Mouse (Mus musculus) gastrocnemius, postnatal 25 days (tissue): ENCODE measurements around the gene Spaca9. TPM values are rescaled to one million over a fixed set of nuclear protein-coding genes. Genes with fewer than 3 reads are reported as not detected.

Experiments
- DNase-seq: peaks from one replicate; pipeline ENCODE4 v3.0.0; 2022
- microRNA-seq, 2 experiments: library from miRNA; unstranded; fragments of <30 nt; microRNA quantifications; one replicate each; pipeline ENCODE4 v1.2.0; 2021; ENCODE audit warnings: borderline replicate concordance in 2 of 2
- total RNA-seq, 2 experiments: library from RNA; stranded (reverse); gene quantifications; 1 replicate in 1 of 2; 2 replicates in 1 of 2; pipeline ENCODE4 v1.2.3; 2021

The Spaca9 gene
- total RNA-seq, 2 experiments from 2014 or later, result not detected

DNA sequence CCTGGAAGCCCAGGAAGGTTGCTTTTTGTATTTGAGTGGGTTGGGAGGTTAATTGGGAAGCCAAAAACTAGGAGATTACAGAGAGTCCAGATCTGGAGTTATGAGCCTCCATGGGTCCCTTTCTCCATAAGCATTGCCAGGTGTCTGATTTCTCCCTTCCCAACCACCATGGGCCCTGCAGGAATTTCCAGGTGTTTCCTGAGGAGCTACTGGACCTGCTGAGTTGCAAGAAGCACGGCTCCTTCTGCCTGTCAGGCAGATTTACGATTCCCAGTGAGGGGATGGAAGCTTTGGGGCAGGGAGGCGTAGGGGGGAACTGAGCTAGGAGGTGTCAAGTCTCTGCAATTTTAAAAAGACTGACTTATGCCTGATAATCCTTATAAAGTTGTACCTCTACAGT, 33.7 kb downstream of the Spaca9 start:
- DNase-seq, result no peak

DNA sequence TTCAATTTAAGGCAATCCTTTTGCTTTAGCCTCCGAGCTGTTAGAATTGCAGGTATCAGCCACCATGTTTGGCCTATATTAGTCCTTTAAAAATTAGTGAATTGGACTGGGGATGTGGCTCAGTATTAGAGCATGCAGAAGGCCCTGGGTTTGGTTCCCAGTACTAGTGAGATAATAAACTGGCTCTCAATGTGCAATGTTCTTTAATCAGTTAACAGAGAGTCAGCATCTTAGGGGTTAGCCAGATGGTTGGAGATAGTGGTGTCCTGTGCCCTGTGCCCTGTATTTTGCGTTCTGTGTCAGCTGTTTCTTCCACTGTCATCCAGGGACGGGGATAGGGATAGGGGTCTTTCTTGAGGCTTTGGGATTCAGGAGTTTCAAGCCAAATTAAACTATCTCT, 36.6 kb downstream of the Spaca9 start:
- no peak for DNase-seq

DNA sequence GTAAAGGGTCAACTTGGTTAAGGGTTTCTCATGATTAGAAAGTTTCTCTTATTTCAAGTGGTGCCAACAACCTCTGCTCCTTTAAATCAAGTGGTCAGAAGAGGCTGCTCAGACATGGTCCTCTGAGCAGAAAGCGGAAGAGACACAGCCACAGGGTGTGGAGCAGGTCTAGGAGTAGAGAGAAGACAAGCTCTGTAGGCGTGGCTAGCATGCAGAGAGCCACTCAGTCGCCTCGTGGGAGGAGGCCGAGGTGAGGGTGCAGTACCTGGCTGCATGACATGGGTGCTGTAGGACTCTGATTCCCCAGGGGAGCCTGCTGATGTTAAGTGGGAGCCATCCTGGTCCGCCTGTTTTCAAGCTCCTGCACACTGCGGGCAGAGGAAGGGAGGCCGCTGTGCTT, 43.3 kb downstream of the Spaca9 start:
- DNase-seq, result no peak

DNA sequence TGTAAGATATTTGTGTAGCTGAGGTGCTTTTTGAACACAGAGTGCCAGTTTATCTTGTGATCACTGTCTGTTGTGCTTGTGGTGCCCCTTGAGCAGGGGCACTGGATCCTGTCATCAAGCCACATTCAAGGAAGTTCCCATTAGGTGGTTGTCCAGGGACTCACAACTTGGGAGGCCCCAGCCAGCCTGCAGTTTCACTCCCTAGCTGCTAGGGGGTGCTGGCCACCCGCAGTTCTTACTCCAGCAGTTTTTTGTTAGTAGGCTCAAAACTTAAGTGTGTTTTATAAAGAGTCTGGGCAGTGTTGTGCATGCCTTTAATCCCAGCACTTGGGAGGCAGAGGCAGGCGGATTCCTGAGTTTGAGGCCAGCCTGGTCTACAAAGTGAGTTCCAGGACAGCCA, 45.2 kb downstream of the Spaca9 start:
- DNase-seq, result no peak

DNA sequence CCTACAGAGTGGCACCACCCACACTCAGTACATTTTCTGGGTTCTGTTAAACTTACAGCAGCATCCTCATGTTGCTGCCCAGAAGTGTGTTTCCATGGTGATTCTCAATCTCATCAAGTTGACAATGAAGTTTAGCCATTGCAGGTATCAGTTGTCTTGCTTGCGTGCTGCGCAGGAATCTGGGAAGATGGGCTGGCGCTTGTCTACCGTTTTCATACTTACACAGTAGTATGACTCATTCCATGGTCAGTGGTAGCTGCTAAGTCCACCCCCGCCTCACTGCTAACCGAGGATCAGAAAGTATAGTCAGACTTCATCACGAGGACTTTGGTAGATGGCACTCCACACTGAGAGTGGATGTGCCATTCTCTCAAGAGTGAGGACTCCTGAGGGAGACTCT, 46.2 kb downstream of the Spaca9 start:
- DNase-seq, result no peak

DNA sequence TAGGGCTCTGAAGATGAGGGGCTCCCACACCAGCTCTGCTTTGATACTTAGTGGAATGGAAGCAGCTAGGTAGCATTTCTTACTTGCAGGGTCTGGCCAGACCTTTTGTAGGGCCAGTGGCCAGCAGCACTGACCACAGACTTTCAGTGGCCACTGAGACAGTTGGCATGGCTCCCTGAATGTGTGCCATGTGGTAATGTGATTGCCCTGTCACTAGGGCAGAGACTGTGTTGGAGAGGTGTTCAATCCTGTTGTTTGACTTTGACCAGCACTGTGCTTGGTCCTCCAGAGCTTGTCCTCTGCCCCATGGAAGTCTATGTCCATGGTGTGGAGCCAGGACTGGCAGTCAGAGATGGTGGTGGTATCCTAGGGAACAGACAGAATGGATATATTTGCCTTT, 49.0 kb downstream of the Spaca9 start:
- no peak for DNase-seq

DNA sequence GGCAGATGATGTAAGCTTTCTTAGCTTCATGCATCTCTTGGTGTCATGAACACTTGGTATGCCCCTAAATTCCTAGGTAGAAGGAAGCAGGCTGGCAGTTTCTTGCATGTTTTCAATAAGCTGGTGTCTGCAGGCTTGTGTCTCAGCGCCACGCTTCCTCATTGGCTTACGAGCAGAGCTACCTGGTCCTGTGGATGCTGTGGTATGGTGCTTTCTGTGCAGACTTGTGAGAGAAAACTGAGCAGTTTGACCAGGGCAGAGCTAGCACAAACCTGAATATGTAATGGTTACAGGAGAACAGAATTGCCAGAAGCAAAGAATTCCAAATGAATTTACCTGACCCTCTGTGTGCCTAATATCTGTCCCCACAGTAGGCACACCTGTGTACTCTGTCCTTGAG, 56.4 kb downstream of the Spaca9 start:
- no peak for DNase-seq

Small RNAs within 50 kb of the gene (microRNA-seq; reads per million reads assigned to microRNA genes)
- 0.53 to 0.74 reads per million in 2 experiments for gene Mir3088

Other genes starting within 250 kb of the Spaca9 start
- not detected for gene 1700007K13Rik, start 233.4 kb downstream of the Spaca9 start, total RNA-seq
- gene Mrps2, start 231.7 kb downstream of the Spaca9 start, total RNA-seq, result 10 to 100 TPM; 25.1 to 25.8 TPM
- 1 to 10 TPM in 1 of 2 experiments, under 1 TPM in 1; 0.54 to 1.0 TPM for gene Gbgt1, start 202.8 kb downstream of the Spaca9 start, total RNA-seq
- 1 to 10 TPM in 1 of 2 experiments, under 1 TPM in 1; 0.88 to 1.2 TPM for gene Gm10134, start 193.6 kb downstream of the Spaca9 start, total RNA-seq
- 10 to 100 TPM in 1 of 2 experiments, 1 to 10 TPM in 1; 8.3 to 11.6 TPM for gene Ralgds, start 186.6 kb downstream of the Spaca9 start, total RNA-seq
- gene Cel, start 136.3 kb downstream of the Spaca9 start, total RNA-seq, result not detected
- 1 to 10 TPM; 7.3 to 7.6 TPM for gene Gtf3c5, start 116.0 kb downstream of the Spaca9 start, total RNA-seq
- gene Gfi1b, start 77.7 kb downstream of the Spaca9 start, total RNA-seq, result not detected
- gene Tsc1, start 58.5 kb downstream of the Spaca9 start, total RNA-seq, result 10 to 100 TPM; 26.9 to 32.5 TPM
- gene Ak8, start 437 bp upstream of the Spaca9 start, total RNA-seq, result under 1 TPM in 1 of 2 experiments, not detected in 1; 0.19 TPM
- gene Gtf3c4, start 140.6 kb upstream of the Spaca9 start, total RNA-seq, result 10 to 100 TPM; 13.7 to 14.1 TPM
- gene Ddx31, start 140.7 kb upstream of the Spaca9 start, total RNA-seq, result 1 to 10 TPM; 3.9 to 5.0 TPM
- gene Barhl1, start 216.9 kb upstream of the Spaca9 start, total RNA-seq, result not detected